Mouse (Mus musculus) heart, postnatal 14 days (tissue): ENCODE measurements at regions not wholly inside any gene's neighbourhood (a gene's known extent, or its start where the extent isn't known, plus 50 kb on each side); places are given as distances from the start of the nearest gene placed in this dataset.

Experiments
- DNase-seq, 2 experiments: peaks; one replicate each; pipeline ENCODE4 v3.0.0; 2021 to 2022
- intact Hi-C: fragments of 180-260 bp; cut with DNase I; formaldehyde crosslinking; loops from one replicate; pipeline ENCODE4 v1.15.1; 2025

- intact Hi-C loops, result loop anchor here (5.0 to 10.0 kb wide), 2 partner anchors 59 to 641 kb away; no protein-coding TSS in a partner anchor
- no peak for DNase-seq
Measured at GRCm38 (mm10) chr13:18063677-18064076, 70.5 kb upstream of the Yae1d1 start.

GRCm38 (mm10) chr13:18060265-18060664 lies 67.1 kb upstream of the Yae1d1 start:
- DNase-seq, result no peak
- intact Hi-C loops, result loop anchor here (5.0 to 10.0 kb wide), 2 partner anchors 62 to 645 kb away; no protein-coding TSS in a partner anchor

GRCm38 (mm10) chr13:18057231-18057912 lies 64.2 kb upstream of the Yae1d1 start:
- intact Hi-C loops, result loop anchor here (1.0 to 2.0 kb wide), 3 partner anchors 119 to 753 kb away; no protein-coding TSS in a partner anchor
- peak; percentile 38 to 71 for DNase-seq

GRCm38 (mm10) chr13:18056816-18057215 lies 63.7 kb upstream of the Yae1d1 start:
- no peak for DNase-seq
- intact Hi-C loops, result loop anchor here (1.0 to 2.0 kb wide), 3 partner anchors 120 to 753 kb away; no protein-coding TSS in a partner anchor

GRCm38 (mm10) chr13:18043154-18043553 lies 50.0 kb upstream of the Yae1d1 start:
- DNase-seq, result no peak
- intact Hi-C loops, result no loop called here
